Mouse (Mus musculus) midbrain, embryonic 16.5 days (tissue): ENCODE results near the gene Abi3. TPM values are rescaled to one million over a fixed set of nuclear protein-coding genes. Genes with fewer than 3 reads are reported as not detected.

Experiments
- ATAC-seq: fragments of 200-750 bp; cut with Nextera tagmentation; 2 replicates; pipeline ENCODE4 v1.8.0; 2017; ENCODE audit warnings: moderate TSS enrichment
- H3K27ac ChIP-seq: fragments of 300-500 bp; sonication (generic); 2 replicates; pipeline ENCODE4 v1.5.1; 2014; ENCODE audit warnings: mild to moderate bottlenecking, low read length, mixed read lengths
- H3K27me3 ChIP-seq: fragments of 300-500 bp; sonication (generic); 2 replicates; pipeline ENCODE4 v1.6.1; 2014; ENCODE audit warnings: low read depth, low read length, mixed read lengths; ENCODE audit not compliant: control insufficient read depth, insufficient read depth
- H3K36me3 ChIP-seq: fragments of 300-500 bp; sonication (generic); 2 replicates; pipeline ENCODE4 v1.6.1; 2014; ENCODE audit warnings: mild to moderate bottlenecking, low read length, moderate library complexity, mixed read lengths; ENCODE audit not compliant: control insufficient read depth, insufficient read depth
- H3K4me1 ChIP-seq: fragments of 300-500 bp; sonication (generic); 2 replicates; pipeline ENCODE4 v1.6.1; 2014; ENCODE audit warnings: mild to moderate bottlenecking, low read length, mixed read lengths; ENCODE audit not compliant: control insufficient read depth, insufficient read depth
- H3K4me2 ChIP-seq: fragments of 300-500 bp; sonication (generic); 2 replicates; pipeline ENCODE4 v1.6.1; 2014; ENCODE audit warnings: mild to moderate bottlenecking, low read length, mixed read lengths
- H3K4me3 ChIP-seq: fragments of 300-500 bp; sonication (generic); 2 replicates; pipeline ENCODE4 v1.5.1; 2014; ENCODE audit warnings: low read depth, mild to moderate bottlenecking, low read length, moderate library complexity, mixed read lengths
- H3K9ac ChIP-seq: fragments of 300-500 bp; sonication (generic); 2 replicates; pipeline ENCODE4 v1.6.1; 2014; ENCODE audit warnings: low read depth, low read length, mixed read lengths
- H3K9me3 ChIP-seq: fragments of 300-500 bp; sonication (generic); replicated peaks from 2 replicates; pipeline ENCODE4 v1.6.1; 2014; ENCODE audit warnings: mild to moderate bottlenecking, low read length, mixed read lengths; ENCODE audit not compliant: control insufficient read depth, poor library complexity, severe bottlenecking
- WGBS: fragments of 180-500 bp; shearing (Covaris S2); extraction: QIAGEN DNeasy Blood & Tissue Kit; methylation state at CpG from one replicate; pipeline ENCODE4 v1.1.7; 2014; 5-methylcytosine and 5-hydroxymethylcytosine counted together
- polyA plus RNA-seq: library from polyadenylated mRNA; unstranded; fragments of >200 nt; fragmentation: Nextera tagmentation; extraction: Ambion mirVana; gene quantifications from 2 replicates; pipeline ENCODE4 v1.2.1, GENCODE M21; 2015

The Abi3 gene
- polyA plus RNA-seq, 1 experiment from 2014 or later = 1.2 TPM

GRCm38 (mm10) chr11:95786511-95786910 lies 55.8 kb downstream of the Abi3 start:
- no peak for ATAC-seq
- H3K4me2 ChIP-seq = no peak overlapping the region
- no peak overlapping the region for H3K27ac ChIP-seq
- H3K4me1 ChIP-seq = no peaks in the 10 kb centered on the region
- H3K9me3 ChIP-seq = no peaks in the 10 kb centered on the region
- H3K27me3 ChIP-seq = no peaks in the 10 kb centered on the region
- WGBS = 92% methylated on average over 6 of the region's 6 CpGs
- H3K36me3 ChIP-seq = no peaks in the 10 kb centered on the region
- H3K9ac ChIP-seq = no peak overlapping the region
- no peak overlapping the region for H3K4me3 ChIP-seq

- no peaks in the 10 kb centered on the region for H3K27me3 ChIP-seq
- no peak for ATAC-seq
- 93% methylated on average over 4 of the region's 4 CpGs for WGBS
- no peak overlapping the region for H3K4me3 ChIP-seq
- H3K27ac ChIP-seq = no peak overlapping the region
- H3K4me2 ChIP-seq = no peak overlapping the region
- no peaks in the 10 kb centered on the region for H3K4me1 ChIP-seq
- no peaks in the 10 kb centered on the region for H3K36me3 ChIP-seq
- no peaks in the 10 kb centered on the region for H3K9me3 ChIP-seq
- no peak overlapping the region for H3K9ac ChIP-seq
Observed at GRCm38 (mm10) chr11:95785675-95786074, 56.6 kb downstream of the Abi3 start.

GRCm38 (mm10) chr11:95783958-95784357 lies 58.3 kb downstream of the Abi3 start:
- Histone ChIP-seq H3K4me1 (no peaks in the 10 kb centered on the region), H3K9ac (no peak overlapping the region), H3K27ac (no peak overlapping the region), H3K4me3 (no peak overlapping the region), H3K9me3 (no peaks in the 10 kb centered on the region), H3K36me3 (no peaks in the 10 kb centered on the region), H3K27me3 (no peaks in the 10 kb centered on the region), H3K4me2 (no peak overlapping the region)
- no peak for ATAC-seq
- WGBS = 76% methylated on average over 9 of the region's 9 CpGs

- H3K36me3 ChIP-seq = no peaks in the 10 kb centered on the region
- no peak overlapping the region for H3K4me3 ChIP-seq
- H3K9ac ChIP-seq = no peak overlapping the region
- ATAC-seq = no peak
- no peaks in the 10 kb centered on the region for H3K4me1 ChIP-seq
- no peak overlapping the region for H3K27ac ChIP-seq
- no peak overlapping the region for H3K4me2 ChIP-seq
- WGBS = 84% methylated on average over 4 of the region's 4 CpGs
- H3K27me3 ChIP-seq = no peaks in the 10 kb centered on the region
- H3K9me3 ChIP-seq = no peaks in the 10 kb centered on the region
Observed at GRCm38 (mm10) chr11:95783457-95783856, 58.8 kb downstream of the Abi3 start.

- H3K4me2 ChIP-seq = no peak overlapping the region
- no peak overlapping the region for H3K4me3 ChIP-seq
- no peaks in the 10 kb centered on the region for H3K36me3 ChIP-seq
- no peak for ATAC-seq
- WGBS = 81% methylated on average over 11 of the region's 11 CpGs
- no peaks in the 10 kb centered on the region for H3K27me3 ChIP-seq
- H3K9ac ChIP-seq = no peak overlapping the region
- no peaks in the 10 kb centered on the region for H3K9me3 ChIP-seq
- H3K4me1 ChIP-seq = no peaks in the 10 kb centered on the region
- no peak overlapping the region for H3K27ac ChIP-seq
Observed at GRCm38 (mm10) chr11:95781557-95781956, 60.7 kb downstream of the Abi3 start.

GRCm38 (mm10) chr11:95780480-95780879 lies 61.8 kb downstream of the Abi3 start:
- 91% methylated on average over 8 of the region's 8 CpGs for WGBS
- Histone ChIP-seq H3K4me3 (no peak overlapping the region), H3K27me3 (no peaks in the 10 kb centered on the region), H3K4me1 (no peaks in the 10 kb centered on the region), H3K4me2 (no peak overlapping the region), H3K36me3 (no peaks in the 10 kb centered on the region), H3K27ac (no peak overlapping the region), H3K9ac (no peak overlapping the region), H3K9me3 (no peaks in the 10 kb centered on the region)
- ATAC-seq = no peak

Other genes with a start within 250 kb of the Abi3 start
- gene Phb, start 175.5 kb downstream of the Abi3 start, polyA plus RNA-seq = 195 and 197 TPM in 2 replicates
- 21.1 and 26.3 TPM in 2 replicates for gene Zfp652, start 129.8 kb downstream of the Abi3 start, polyA plus RNA-seq
- gene B130006D01Rik, start 118.9 kb downstream of the Abi3 start, polyA plus RNA-seq = 1.3 and 1.4 TPM in 2 replicates
- 0.43 and 0.45 TPM in 2 replicates for gene Phospho1, start 18.0 kb downstream of the Abi3 start, polyA plus RNA-seq
- gene Gngt2, start 5.3 kb downstream of the Abi3 start, polyA plus RNA-seq = 2.6 TPM in 2 replicates
- not detected in 2 replicates for gene B4galnt2, start 72.4 kb upstream of the Abi3 start, polyA plus RNA-seq
- 6.2 and 9.5 TPM in 2 replicates for gene Igf2bp1, start 163.5 kb upstream of the Abi3 start, polyA plus RNA-seq
- not detected in 2 replicates for gene Gip, start 182.1 kb upstream of the Abi3 start, polyA plus RNA-seq
- gene Snf8, start 192.4 kb upstream of the Abi3 start, polyA plus RNA-seq = 129 and 130 TPM in 2 replicates
- gene Ube2z, start 222.9 kb upstream of the Abi3 start, polyA plus RNA-seq = 37.4 and 40.8 TPM in 2 replicates
- 536 and 561 TPM in 2 replicates for gene Atp5g1, start 233.2 kb upstream of the Abi3 start, polyA plus RNA-seq